Mouse (Mus musculus) liver, embryonic 11.5 days (tissue): ENCODE measurements at regions not wholly inside any gene's neighbourhood (a gene's known extent, or its start where the extent isn't known, plus 50 kb on each side); places are given as distances from the start of the nearest gene placed in this dataset.

Source experiments
- ATAC-seq: fragments of 200-750 bp; cut with Nextera tagmentation; replicated peaks from 2 replicates; pipeline ENCODE4 v1.8.0; 2017; ENCODE audit warnings: moderate number of reproducible peaks, mild to moderate bottlenecking, moderate TSS enrichment, moderate library complexity; ENCODE audit not compliant: low FRiP score
- DNase-seq: peaks from one replicate; pipeline ENCODE4 v3.0.0-alpha.2; 2017; ENCODE audit warnings: low spot score
- H3K27ac ChIP-seq: fragments of 300-500 bp; sonication (generic); 2 replicates; pipeline ENCODE4 v1.5.1; 2014; ENCODE audit warnings: mild to moderate bottlenecking, low read depth, low read length, control low read depth
- H3K27me3 ChIP-seq: fragments of 300-500 bp; sonication (generic); replicated peaks from 2 replicates; pipeline ENCODE4 v1.6.1; 2014; ENCODE audit warnings: low read length, mixed read lengths; ENCODE audit not compliant: control insufficient read depth, insufficient read depth
- H3K36me3 ChIP-seq: fragments of 300-500 bp; sonication (generic); 2 replicates; pipeline ENCODE4 v1.6.1; 2014; ENCODE audit warnings: mild to moderate bottlenecking, low read length, moderate library complexity, mixed read lengths; ENCODE audit not compliant: control insufficient read depth, insufficient read depth
- H3K4me1 ChIP-seq: fragments of 300-500 bp; sonication (generic); replicated peaks from 2 replicates; pipeline ENCODE4 v1.6.1; 2014; ENCODE audit warnings: low read length, mixed read lengths; ENCODE audit not compliant: control insufficient read depth, insufficient read depth
- H3K4me2 ChIP-seq: fragments of 300-500 bp; sonication (generic); 2 replicates; pipeline ENCODE4 v1.6.1; 2014; ENCODE audit warnings: mild to moderate bottlenecking, control low read depth, moderate library complexity
- H3K4me3 ChIP-seq: fragments of 300-500 bp; sonication (generic); 2 replicates; pipeline ENCODE4 v1.5.1; 2014; ENCODE audit warnings: low read depth, low read length, control low read depth
- H3K9ac ChIP-seq: fragments of 300-500 bp; sonication (generic); 2 replicates; pipeline ENCODE4 v1.6.1; 2014; ENCODE audit warnings: low read depth, low read length, control low read depth
- H3K9me3 ChIP-seq: fragments of 300-500 bp; sonication (generic); 2 replicates; pipeline ENCODE4 v1.6.1; 2016; ENCODE audit warnings: low read length, inconsistent platforms, mixed read lengths; ENCODE audit not compliant: control insufficient read depth
- WGBS: fragments of 180-500 bp; shearing (Covaris S2); extraction: QIAGEN DNeasy Blood & Tissue Kit; methylation state at CpG from one replicate; pipeline ENCODE4 v1.1.7; 2014; 5-methylcytosine and 5-hydroxymethylcytosine counted together

DNA sequence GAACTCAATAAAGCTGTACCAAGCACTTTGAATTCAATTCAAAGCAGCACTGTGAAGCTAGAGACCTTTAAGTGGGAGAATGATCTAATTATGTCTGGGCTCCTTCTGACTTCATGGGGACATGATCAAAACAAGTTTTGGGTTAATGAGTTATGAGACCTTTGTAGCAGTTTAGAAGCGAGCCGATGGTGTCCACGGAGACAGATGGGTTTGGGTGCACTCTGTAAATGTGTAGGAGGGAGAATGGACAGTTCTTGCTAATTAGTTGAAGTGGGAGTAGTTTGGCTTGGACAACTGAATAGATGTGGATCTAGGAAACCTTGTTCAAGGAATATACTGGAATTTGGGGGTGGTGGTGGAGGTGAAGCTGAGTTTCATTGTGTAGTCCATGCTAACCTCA lies 186.3 kb upstream of the Cldn34b3 start:
- H3K4me3 ChIP-seq: no peak overlapping the region
- no peaks in the 10 kb centered on the region for H3K4me1 ChIP-seq
- H3K9ac ChIP-seq: no peak overlapping the region
- ATAC-seq (no peak), DNase-seq (no peak)
- 87% methylated on average over 3 of the region's 3 CpGs for WGBS
- no peaks in the 10 kb centered on the region; the same call in 1 of the 2 replicates for H3K27me3 ChIP-seq
- H3K27ac ChIP-seq: no peak overlapping the region
- H3K9me3 ChIP-seq: no peaks in the 10 kb centered on the region
- H3K36me3 ChIP-seq: no peaks in the 10 kb centered on the region
- no peak overlapping the region for H3K4me2 ChIP-seq

GRCm38 (mm10) chrX:76082670-76083069 lies 181.4 kb upstream of the Cldn34b3 start:
- ATAC-seq (no peak), DNase-seq (no peak)
- no peaks in the 10 kb centered on the region; the same call in 1 of the 2 replicates for H3K27me3 ChIP-seq
- 73% methylated on average over 4 of the region's 4 CpGs for WGBS
- no peak overlapping the region for H3K27ac ChIP-seq
- no peak overlapping the region for H3K9ac ChIP-seq
- no peaks in the 10 kb centered on the region for H3K9me3 ChIP-seq
- no peaks in the 10 kb centered on the region for H3K4me1 ChIP-seq
- no peaks in the 10 kb centered on the region for H3K36me3 ChIP-seq
- H3K4me3 ChIP-seq: no peak overlapping the region
- no peak overlapping the region for H3K4me2 ChIP-seq

GRCm38 (mm10) chrX:76110763-76111474 lies 153.2 kb upstream of the Cldn34b3 start:
- no peak overlapping the region for H3K27ac ChIP-seq
- no peak for ATAC-seq
- no peaks in the 10 kb centered on the region for H3K4me1 ChIP-seq
- 61% methylated on average over 4 of the region's 4 CpGs for WGBS
- H3K4me3 ChIP-seq: no peak overlapping the region
- no peaks in the 10 kb centered on the region for H3K9me3 ChIP-seq
- H3K27me3 ChIP-seq: no peaks in the 10 kb centered on the region
- H3K9ac ChIP-seq: no peak overlapping the region
- DNase-seq: no peak
- H3K36me3 ChIP-seq: no peaks in the 10 kb centered on the region
- H3K4me2 ChIP-seq: no peak overlapping the region

- H3K27me3 ChIP-seq: no peaks in the 10 kb centered on the region
- 50% methylated on average over 1 of the region's 1 CpGs for WGBS
- no peaks in the 10 kb centered on the region for H3K36me3 ChIP-seq
- no peak for ATAC-seq
- DNase-seq: no peak
- no peak overlapping the region for H3K4me2 ChIP-seq
- H3K4me1 ChIP-seq: no peaks in the 10 kb centered on the region
- H3K9me3 ChIP-seq: no peaks in the 10 kb centered on the region
- H3K4me3 ChIP-seq: no peak overlapping the region
- H3K27ac ChIP-seq: no peak overlapping the region
- H3K9ac ChIP-seq: no peak overlapping the region
Observed at GRCm38 (mm10) chrX:76116086-76116485, 148.0 kb upstream of the Cldn34b3 start.

DNA sequence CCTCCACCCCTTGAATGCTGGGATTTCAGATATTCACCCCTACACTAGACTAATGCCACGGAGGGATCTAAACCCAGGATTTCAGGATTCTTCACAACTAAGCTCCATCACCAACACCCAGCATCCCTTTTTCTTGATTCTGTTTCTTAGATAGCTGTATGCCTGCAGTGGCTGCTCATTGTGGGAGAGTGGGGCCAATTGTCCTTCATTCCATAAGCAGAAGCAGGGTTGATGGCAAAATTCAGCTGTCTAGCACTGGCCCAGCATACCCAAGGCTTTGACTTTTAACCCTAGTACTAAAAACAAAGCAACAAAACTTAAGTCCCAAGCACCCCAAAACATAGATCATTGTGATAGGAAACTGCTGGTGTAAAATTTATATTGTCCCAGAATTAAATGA lies 147.5 kb upstream of the Cldn34b3 start:
- no peaks in the 10 kb centered on the region for H3K36me3 ChIP-seq
- H3K27me3 ChIP-seq: no peaks in the 10 kb centered on the region
- 62% methylated on average over 1 of the region's 1 CpGs for WGBS
- no peaks in the 10 kb centered on the region for H3K9me3 ChIP-seq
- H3K4me2 ChIP-seq: no peak overlapping the region
- ATAC-seq (no peak), DNase-seq (no peak)
- H3K4me3 ChIP-seq: no peak overlapping the region
- no peak overlapping the region for H3K9ac ChIP-seq
- no peaks in the 10 kb centered on the region for H3K4me1 ChIP-seq
- no peak overlapping the region for H3K27ac ChIP-seq

DNA sequence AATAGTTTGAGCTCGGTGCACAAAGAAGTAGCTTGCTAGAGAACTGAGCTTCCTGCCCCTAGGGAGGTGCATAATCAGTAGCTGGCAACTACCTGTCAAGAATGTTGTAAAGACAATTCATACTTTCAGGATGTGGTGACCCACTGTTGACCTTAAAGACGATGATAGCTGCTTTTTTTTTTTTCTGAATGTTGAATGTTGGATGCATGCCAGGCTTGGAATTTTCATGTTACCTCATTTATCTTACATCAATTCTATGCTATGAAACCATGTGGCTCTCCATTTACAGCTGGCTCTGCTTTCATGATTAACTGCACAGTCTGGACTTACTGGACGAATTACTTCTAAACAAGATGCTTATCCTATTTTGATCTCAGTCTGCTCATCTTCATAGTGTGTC lies 143.2 kb upstream of the Cldn34b3 start:
- H3K27me3 ChIP-seq: no peaks in the 10 kb centered on the region
- H3K4me3 ChIP-seq: no peak overlapping the region
- DNase-seq (no peak), ATAC-seq (no peak)
- no peaks in the 10 kb centered on the region for H3K9me3 ChIP-seq
- H3K36me3 ChIP-seq: no peaks in the 10 kb centered on the region
- no peak overlapping the region for H3K27ac ChIP-seq
- no peak overlapping the region for H3K4me2 ChIP-seq
- H3K9ac ChIP-seq: no peak overlapping the region
- no peaks in the 10 kb centered on the region for H3K4me1 ChIP-seq
- WGBS: 44% methylated on average over 3 of the region's 3 CpGs

- 65% methylated on average over 2 of the region's 2 CpGs for WGBS
- Histone ChIP-seq H3K4me3 (no peak overlapping the region), H3K4me1 (no peaks in the 10 kb centered on the region), H3K27ac (no peak overlapping the region), H3K9me3 (no peaks in the 10 kb centered on the region), H3K27me3 (no peaks in the 10 kb centered on the region), H3K9ac (no peak overlapping the region), H3K36me3 (no peaks in the 10 kb centered on the region), H3K4me2 (no peak overlapping the region)
- DNase-seq: no peak
- no peak for ATAC-seq
Observed at GRCm38 (mm10) chrX:76123355-76123754, 140.7 kb upstream of the Cldn34b3 start.

DNA sequence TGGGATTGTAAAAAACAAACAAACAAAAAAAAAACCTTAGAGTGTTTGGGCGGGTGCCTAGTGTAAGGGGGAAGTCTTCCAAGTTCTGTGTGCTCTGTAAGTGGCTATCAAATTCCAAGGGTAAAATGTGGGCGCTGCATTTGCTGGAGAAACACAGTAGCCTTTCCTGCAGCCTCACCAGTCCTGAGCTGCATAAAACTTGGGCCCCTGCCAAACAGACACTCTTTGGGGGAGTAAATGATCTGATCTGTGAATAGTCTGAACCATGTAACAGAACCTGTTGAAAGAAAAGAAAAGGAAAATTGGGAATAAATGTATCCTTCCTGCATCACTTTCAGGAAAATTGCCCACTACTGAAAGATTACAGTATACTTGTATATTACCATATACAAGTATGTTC lies 126.4 kb upstream of the Cldn34b3 start:
- Histone ChIP-seq H3K27ac (no peak overlapping the region), H3K4me3 (no peak overlapping the region), H3K36me3 (no peaks in the 10 kb centered on the region), H3K9me3 (no peaks in the 10 kb centered on the region), H3K4me1 (no peaks in the 10 kb centered on the region), H3K9ac (no peak overlapping the region), H3K4me2 (no peak overlapping the region), H3K27me3 (no peaks in the 10 kb centered on the region)
- DNase-seq: no peak
- no peak for ATAC-seq
- WGBS: 42% methylated on average over 2 of the region's 2 CpGs

DNA sequence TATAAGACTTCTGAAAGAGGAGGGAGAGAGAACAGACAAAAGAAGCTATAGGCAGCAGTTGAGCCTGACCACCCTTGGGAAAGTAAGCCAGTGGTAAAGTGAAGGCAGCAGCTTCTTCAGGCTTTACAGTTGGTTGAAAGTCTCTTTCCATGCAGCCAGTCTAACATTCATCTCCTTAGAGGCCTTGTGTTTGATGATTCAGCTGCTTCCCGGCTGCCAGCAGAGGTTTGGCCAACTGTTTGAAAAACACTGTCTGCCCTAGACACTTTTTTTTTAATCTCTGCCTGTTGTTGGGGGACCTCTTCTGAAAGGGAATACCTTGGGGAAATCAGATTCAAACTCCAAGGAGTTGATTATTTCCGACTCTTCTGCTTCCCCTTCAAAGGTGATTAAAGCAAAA lies 123.1 kb upstream of the Cldn34b3 start:
- no peaks in the 10 kb centered on the region for H3K36me3 ChIP-seq
- no peak overlapping the region for H3K27ac ChIP-seq
- no peak overlapping the region for H3K4me3 ChIP-seq
- H3K27me3 ChIP-seq: no peaks in the 10 kb centered on the region
- 75% methylated on average over 2 of the region's 2 CpGs for WGBS
- H3K4me1 ChIP-seq: no peaks in the 10 kb centered on the region
- H3K4me2 ChIP-seq: no peak overlapping the region
- H3K9me3 ChIP-seq: no peaks in the 10 kb centered on the region
- no peak overlapping the region for H3K9ac ChIP-seq
- no peak for ATAC-seq
- no peak for DNase-seq
